Mouse (Mus musculus) erythroblast, embryonic 14.5 days (primary cell): ENCODE measurements around the gene Nup153. TPM values are rescaled to one million over a fixed set of nuclear protein-coding genes. Genes with fewer than 3 reads are reported as not detected.

Experiments used
- H3K27me3 ChIP-seq: 2 replicates; pipeline ENCODE4 v1.6.1; 2012; ENCODE audit warnings: inconsistent platforms; ENCODE audit not compliant: control insufficient read depth
- H3K36me3 ChIP-seq: 2 replicates; pipeline ENCODE4 v1.6.1; 2012; ENCODE audit warnings: mild to moderate bottlenecking, inconsistent platforms; ENCODE audit not compliant: control insufficient read depth
- H3K4me1 ChIP-seq: 2 replicates; pipeline ENCODE4 v1.6.1; 2012; ENCODE audit warnings: inconsistent platforms; ENCODE audit not compliant: control insufficient read depth
- H3K4me3 ChIP-seq: replicated peaks from 2 replicates; pipeline ENCODE3; 2012; ENCODE audit warnings: moderate library complexity, mild to moderate bottlenecking, inconsistent platforms
- H3K9me3 ChIP-seq: 2 replicates; pipeline ENCODE4 v1.6.1; 2012; ENCODE audit warnings: low read length, inconsistent platforms, mixed read lengths; ENCODE audit not compliant: control insufficient read depth
- GATA1 ChIP-seq: IDR thresholded peaks from 2 replicates; pipeline ENCODE4 v1.6.1; 2012; ENCODE audit warnings: low read length, inconsistent platforms, mixed read lengths
- TAL1 ChIP-seq: IDR thresholded peaks from 3 replicates; pipeline ENCODE4 v1.6.1; 2012; ENCODE audit warnings: low read length, inconsistent platforms, mixed read lengths
- polyA plus RNA-seq: library from polyadenylated mRNA; stranded (reverse); fragments of >175 nt; gene quantifications from 2 replicates; pipeline ENCODE4 v1.2.3, GENCODE M21; 2012

The Nup153 gene
- polyA plus RNA-seq, 1 experiment: 1.6 TPM

- TF ChIP-seq GATA1: no peak
- TF ChIP-seq TAL1: no peak
- Histone ChIP-seq H3K27me3 (peaks cover 18% of the 10 kb centered on the region), H3K36me3 (peaks cover 34% of the 10 kb centered on the region), H3K4me3 (peak within 1 kb of the TSS; percentile 97), H3K4me1 (peaks cover 22% of the 10 kb centered on the region), H3K9me3 (no peaks in the 10 kb centered on the region)
Observed at GRCm38 (mm10) chr13:46669048-46669619, 58.6 kb downstream of the Nup153 start, which contains the start of gene Fam8a1. Gene Fam8a1, plus strand, starts transcription at chr13:46669522.

GRCm38 (mm10) chr13:46663461-46663964 lies 64.2 kb downstream of the Nup153 start:
- Histone ChIP-seq H3K4me3 (no peak overlapping the region), H3K36me3 (no peaks in the 10 kb centered on the region), H3K9me3 (no peaks in the 10 kb centered on the region), H3K4me1 (peaks cover 3% of the 10 kb centered on the region), H3K27me3 (peaks cover 18% of the 10 kb centered on the region)
- no peak for TF ChIP-seq GATA1
- TF ChIP-seq TAL1: no peak

- Histone ChIP-seq H3K27me3 (no peaks in the 10 kb centered on the region), H3K4me1 (no peaks in the 10 kb centered on the region), H3K4me3 (no peak overlapping the region), H3K36me3 (no peaks in the 10 kb centered on the region), H3K9me3 (no peaks in the 10 kb centered on the region)
- TF ChIP-seq TAL1 (no peak), GATA1 (no peak)
Observed at GRCm38 (mm10) chr13:46659211-46659610, 68.5 kb downstream of the Nup153 start.

- H3K9me3 ChIP-seq: no peaks in the 10 kb centered on the region
- TF ChIP-seq GATA1 (no peak), TAL1 (no peak)
- H3K36me3 ChIP-seq: no peaks in the 10 kb centered on the region
- no peaks in the 10 kb centered on the region for H3K4me1 ChIP-seq
- no peak overlapping the region for H3K4me3 ChIP-seq
- no peaks in the 10 kb centered on the region for H3K27me3 ChIP-seq
Observed at GRCm38 (mm10) chr13:46654566-46654965, 73.2 kb downstream of the Nup153 start.

- Histone ChIP-seq H3K27me3 (no peaks in the 10 kb centered on the region), H3K4me1 (no peaks in the 10 kb centered on the region), H3K9me3 (no peaks in the 10 kb centered on the region), H3K36me3 (no peaks in the 10 kb centered on the region), H3K4me3 (no peak overlapping the region)
- TF ChIP-seq GATA1 (no peak), TAL1 (no peak)
Observed at GRCm38 (mm10) chr13:46653671-46654070, 74.1 kb downstream of the Nup153 start.

- H3K27me3 ChIP-seq: no peaks in the 10 kb centered on the region
- no peaks in the 10 kb centered on the region for H3K36me3 ChIP-seq
- no peak overlapping the region for H3K4me3 ChIP-seq
- H3K9me3 ChIP-seq: no peaks in the 10 kb centered on the region
- no peaks in the 10 kb centered on the region for H3K4me1 ChIP-seq
- no peak for TF ChIP-seq TAL1
- no peak for TF ChIP-seq GATA1
Observed at GRCm38 (mm10) chr13:46652671-46653070, 75.1 kb downstream of the Nup153 start.

- H3K4me1 ChIP-seq: no peaks in the 10 kb centered on the region
- no peaks in the 10 kb centered on the region for H3K36me3 ChIP-seq
- H3K9me3 ChIP-seq: no peaks in the 10 kb centered on the region
- no peak for TF ChIP-seq TAL1
- no peak for TF ChIP-seq GATA1
- no peak overlapping the region for H3K4me3 ChIP-seq
- H3K27me3 ChIP-seq: no peaks in the 10 kb centered on the region
Observed at GRCm38 (mm10) chr13:46651853-46652252, 75.9 kb downstream of the Nup153 start.

- H3K9me3 ChIP-seq: peaks cover 7% of the 10 kb centered on the region
- no peaks in the 10 kb centered on the region for H3K27me3 ChIP-seq
- H3K4me1 ChIP-seq: no peaks in the 10 kb centered on the region
- H3K36me3 ChIP-seq: no peaks in the 10 kb centered on the region
- TF ChIP-seq TAL1: no peak
- no peak for TF ChIP-seq GATA1
- no peak overlapping the region for H3K4me3 ChIP-seq
Observed at GRCm38 (mm10) chr13:46645476-46645875, 82.3 kb downstream of the Nup153 start.

GRCm38 (mm10) chr13:46644175-46644574 lies 83.6 kb downstream of the Nup153 start:
- peaks cover 7% of the 10 kb centered on the region for H3K9me3 ChIP-seq
- H3K4me1 ChIP-seq: no peaks in the 10 kb centered on the region
- no peaks in the 10 kb centered on the region for H3K27me3 ChIP-seq
- H3K36me3 ChIP-seq: no peaks in the 10 kb centered on the region
- no peak overlapping the region for H3K4me3 ChIP-seq
- TF ChIP-seq GATA1 (no peak), TAL1 (no peak)

GRCm38 (mm10) chr13:46642318-46642717 lies 85.4 kb downstream of the Nup153 start:
- TF ChIP-seq GATA1: no peak
- TF ChIP-seq TAL1: no peak
- Histone ChIP-seq H3K27me3 (no peaks in the 10 kb centered on the region), H3K36me3 (no peaks in the 10 kb centered on the region), H3K4me3 (no peak overlapping the region), H3K4me1 (no peaks in the 10 kb centered on the region), H3K9me3 (peaks cover 7% of the 10 kb centered on the region)
